Mouse (Mus musculus) cerebellum, postnatal 36 days (tissue): ENCODE results near the gene Htr6.

Experiments used
- DNase-seq, 2 experiments: peaks; one replicate each; pipeline ENCODE4 v3.0.0; 2021 to 2022; ENCODE audit warnings: mixed read lengths in 2 of 2

Gene Htr6

DNA sequence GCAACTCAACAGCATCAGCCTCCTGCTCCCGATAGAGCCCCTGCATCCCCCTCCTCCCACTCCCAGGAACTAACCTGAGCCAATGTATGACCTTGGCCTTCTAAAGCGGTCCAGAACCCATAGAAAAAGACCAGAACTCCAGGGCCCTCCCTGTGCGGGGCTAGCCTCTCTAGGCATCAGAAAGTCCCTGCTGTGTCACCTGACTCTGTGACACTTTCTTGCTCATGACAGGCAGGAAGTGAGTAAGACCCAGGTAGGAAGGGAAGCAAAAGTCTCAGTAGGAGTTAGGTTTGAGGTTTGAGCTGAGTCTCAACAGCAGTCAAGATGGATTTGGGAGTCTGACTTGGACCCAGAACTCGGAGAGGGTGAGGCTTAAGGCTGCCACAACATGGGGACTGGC is 11.6 kb upstream of the Htr6 start:
- no peak for DNase-seq

GRCm38 (mm10) chr4:139086037-139086436 is 10.7 kb upstream of the Htr6 start:
- DNase-seq: peak; percentile 81 to 89

GRCm38 (mm10) chr4:139085337-139085736 is 10.0 kb upstream of the Htr6 start:
- DNase-seq: no peak

DNA sequence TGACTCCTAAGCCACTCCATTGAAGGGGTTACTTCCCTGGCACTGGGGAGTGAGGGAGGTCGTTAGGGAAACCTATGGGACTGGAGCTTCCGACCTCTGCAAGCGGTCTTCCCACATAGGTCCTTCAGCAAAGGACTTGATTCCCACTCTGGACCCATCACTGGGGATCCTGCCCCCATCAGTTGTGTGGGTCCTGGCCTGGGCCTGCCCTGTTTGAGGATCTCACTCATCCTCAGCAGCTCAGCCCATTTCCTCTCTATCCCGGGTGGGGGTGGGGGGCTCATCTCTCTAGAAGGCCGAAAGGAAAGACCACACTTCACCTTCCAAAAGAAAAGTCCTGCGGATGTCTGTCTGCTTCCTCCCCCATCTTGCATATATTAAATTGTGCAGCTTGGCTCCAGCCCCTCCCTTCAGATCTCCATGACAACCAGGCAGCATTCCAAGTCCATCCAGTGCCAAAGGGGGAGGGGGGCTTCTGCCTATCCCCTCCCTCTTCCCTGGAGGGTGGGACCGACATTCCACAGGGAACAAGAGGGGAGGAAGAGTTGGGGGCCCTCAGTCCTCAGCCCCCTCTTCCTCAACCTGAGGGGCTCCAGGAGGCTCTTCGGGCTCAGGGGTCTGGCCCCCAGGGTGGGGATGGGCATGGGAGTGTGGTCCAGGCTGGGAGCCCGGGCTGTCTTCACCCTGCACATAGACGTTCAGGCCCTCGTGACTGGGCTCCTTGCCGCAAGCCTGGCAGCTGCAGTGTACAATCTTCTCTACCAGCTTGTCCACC is 7.6 kb upstream of the Htr6 start:
- DNase-seq: no peak

DNA sequence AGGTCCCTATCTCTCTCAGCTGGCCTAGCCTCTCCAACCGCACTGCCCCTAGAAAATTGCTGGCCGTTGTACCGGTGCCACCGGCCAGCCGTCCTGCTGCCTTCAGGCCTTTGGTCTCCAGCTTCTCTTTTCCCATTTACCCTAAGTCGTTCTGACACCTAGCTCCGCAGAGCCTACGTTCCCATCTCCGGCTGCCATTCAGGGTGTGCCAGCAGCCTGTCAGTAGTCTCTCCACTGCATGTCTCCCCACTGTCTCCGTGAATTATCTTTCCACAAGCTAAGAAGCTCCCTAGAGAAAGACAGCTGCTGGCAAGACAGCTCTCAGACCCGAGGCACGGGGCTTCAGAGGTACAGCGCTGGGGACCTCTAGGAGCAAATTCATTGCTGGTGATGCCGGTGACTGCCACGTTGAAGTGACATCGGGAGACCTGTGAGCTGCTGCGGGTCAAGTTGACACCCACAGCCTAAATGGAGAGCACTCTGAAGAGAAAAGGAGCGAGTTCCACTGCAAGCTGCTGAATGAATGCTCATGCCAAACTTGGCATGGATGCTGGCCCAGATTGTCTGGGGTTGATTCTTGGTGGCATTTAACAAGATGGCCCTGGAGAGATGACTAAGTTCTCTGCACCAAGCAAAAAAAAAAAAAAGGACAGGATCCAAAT is 6.0 kb upstream of the Htr6 start:
- peak; percentile 51 to 59 for DNase-seq

GRCm38 (mm10) chr4:139080259-139080658 is 4.9 kb upstream of the Htr6 start:
- no peak for DNase-seq

GRCm38 (mm10) chr4:139079439-139079838 is 4.1 kb upstream of the Htr6 start:
- no peak for DNase-seq

DNA sequence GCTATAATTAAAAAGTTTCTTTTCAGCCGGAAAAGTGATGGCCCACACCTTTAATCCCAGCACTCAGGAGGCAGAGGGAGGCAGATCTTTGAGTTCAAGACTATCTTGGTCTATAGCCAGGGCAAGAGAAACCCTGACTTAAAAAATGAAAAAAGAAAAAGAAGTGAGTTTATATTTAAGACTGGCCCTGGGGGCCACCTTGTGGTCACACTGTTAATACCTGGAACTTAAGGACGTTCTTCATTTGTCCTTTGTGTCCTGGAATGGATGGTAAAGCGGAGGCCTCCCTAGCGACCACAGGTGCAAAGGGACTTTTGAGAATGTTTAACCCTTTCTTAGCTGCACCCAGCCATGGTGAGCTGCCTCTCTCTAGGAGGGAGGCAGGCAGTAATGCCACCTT is 3.4 kb upstream of the Htr6 start:
- DNase-seq: no peak

- no peak for DNase-seq
These were observed 2.9 kb upstream of the Htr6 start for GRCm38 (mm10) chr4:139078313-139078712.

DNA sequence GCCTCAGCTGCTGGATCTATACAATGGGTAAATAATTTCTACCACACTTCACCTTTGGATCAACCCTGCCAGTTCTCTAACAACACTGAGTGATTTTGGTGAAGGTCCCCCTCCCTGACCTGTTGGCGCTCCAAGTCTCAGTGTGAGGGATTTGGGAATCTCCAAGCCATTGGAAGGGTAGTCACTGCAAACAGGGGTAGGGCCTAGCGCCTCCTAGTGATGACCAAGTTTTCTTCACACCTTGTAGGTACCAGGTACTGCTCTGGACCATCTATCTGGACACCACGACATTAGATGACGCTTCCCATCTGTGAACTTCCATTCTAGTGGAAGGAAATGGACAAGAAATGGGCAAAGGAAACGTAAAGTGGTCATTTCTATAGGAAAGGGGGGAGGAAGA is 545 bp upstream of the Htr6 start:
- no peak for DNase-seq

DNA sequence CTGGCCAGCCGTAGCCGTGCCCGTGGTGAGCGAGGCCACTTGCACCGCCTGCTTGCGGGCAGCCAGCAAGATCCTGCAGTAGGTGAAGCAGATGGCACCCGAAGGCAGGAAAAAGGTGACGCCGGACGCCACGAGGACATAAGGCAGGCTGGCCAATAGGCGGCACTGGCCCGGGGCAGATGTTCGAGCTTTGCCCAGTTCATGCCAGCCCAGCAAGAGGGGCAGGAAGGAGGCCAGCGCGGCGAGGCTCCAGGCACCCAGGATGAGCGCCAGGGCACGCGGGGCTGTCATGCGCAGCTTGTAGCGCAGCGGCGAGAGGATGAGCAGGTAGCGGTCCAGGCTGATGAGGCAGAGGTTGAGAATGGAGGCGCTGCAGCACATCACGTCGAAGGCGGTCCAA is 1.3 kb downstream of the Htr6 start:
- no peak for DNase-seq

DNA sequence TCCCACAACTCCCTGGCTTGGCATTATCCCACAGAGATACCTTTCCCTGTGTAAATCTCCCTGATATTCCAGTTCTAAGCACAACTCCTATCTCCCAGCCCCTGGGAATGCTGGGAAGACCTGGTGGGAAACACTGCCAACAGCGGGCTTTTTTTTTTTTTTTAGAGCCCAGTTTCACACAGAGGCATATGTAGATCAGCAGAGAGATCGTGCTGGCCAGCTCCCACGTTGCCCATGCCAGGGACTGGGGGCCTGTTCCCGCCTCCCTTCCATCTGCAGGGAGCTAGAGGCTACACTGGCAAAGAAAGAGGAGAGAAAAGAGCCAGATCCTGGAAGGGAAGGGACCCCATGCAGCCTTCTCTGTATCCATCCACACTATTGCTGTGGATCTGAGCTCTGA is 7.1 kb downstream of the Htr6 start:
- DNase-seq: no peak

- DNase-seq: no peak
These were observed 10.5 kb downstream of the Htr6 start for GRCm38 (mm10) chr4:139064831-139065230.

- DNase-seq: no peak
These were observed 15.8 kb downstream of the Htr6 start for GRCm38 (mm10) chr4:139059569-139059968.

- DNase-seq: no peak
These were observed 17.3 kb downstream of the Htr6 start for GRCm38 (mm10) chr4:139058029-139058428.

DNA sequence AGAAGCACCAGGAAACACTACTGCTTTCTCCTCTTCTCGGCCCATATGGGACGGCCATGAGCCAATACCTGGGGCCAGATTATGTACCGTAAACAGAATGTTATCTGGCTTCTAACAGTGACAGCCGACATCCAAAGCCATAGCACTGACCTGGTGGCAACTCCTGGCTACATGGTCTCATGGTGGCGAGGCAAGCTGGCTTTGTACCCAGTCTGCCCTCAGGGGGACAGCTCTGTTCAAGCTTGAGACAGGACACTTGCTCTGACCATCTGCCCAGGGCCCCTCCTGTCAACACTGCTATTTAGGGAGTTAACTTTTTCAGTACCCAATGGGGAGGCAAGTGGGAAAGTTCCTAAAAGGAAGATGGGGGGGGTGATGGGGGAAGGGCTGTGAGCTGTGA is 18.1 kb downstream of the Htr6 start:
- DNase-seq: no peak

DNA sequence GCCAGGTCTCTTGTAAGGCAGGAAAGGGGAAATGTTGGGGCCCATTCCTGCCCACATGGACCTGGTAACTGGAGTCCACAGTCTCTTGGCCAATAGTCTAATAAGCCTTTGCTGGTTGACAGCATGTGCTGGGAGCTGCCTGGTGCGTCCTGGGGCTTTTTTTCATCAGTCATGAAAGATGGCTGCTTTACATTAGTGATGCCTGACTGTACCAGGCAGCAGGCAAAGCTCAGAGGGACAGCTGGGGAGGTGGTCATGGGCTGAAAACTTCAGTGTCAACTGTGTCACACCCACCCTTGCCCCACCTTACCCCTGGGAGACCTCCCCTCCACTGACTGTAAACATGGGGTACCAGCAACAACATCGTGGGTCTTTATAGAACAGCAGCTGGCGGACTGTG is 19.6 kb downstream of the Htr6 start:
- no peak for DNase-seq

- DNase-seq: peak; percentile 62 to 70
These were observed 20.0 kb downstream of the Htr6 start for GRCm38 (mm10) chr4:139055336-139055735.

DNA sequence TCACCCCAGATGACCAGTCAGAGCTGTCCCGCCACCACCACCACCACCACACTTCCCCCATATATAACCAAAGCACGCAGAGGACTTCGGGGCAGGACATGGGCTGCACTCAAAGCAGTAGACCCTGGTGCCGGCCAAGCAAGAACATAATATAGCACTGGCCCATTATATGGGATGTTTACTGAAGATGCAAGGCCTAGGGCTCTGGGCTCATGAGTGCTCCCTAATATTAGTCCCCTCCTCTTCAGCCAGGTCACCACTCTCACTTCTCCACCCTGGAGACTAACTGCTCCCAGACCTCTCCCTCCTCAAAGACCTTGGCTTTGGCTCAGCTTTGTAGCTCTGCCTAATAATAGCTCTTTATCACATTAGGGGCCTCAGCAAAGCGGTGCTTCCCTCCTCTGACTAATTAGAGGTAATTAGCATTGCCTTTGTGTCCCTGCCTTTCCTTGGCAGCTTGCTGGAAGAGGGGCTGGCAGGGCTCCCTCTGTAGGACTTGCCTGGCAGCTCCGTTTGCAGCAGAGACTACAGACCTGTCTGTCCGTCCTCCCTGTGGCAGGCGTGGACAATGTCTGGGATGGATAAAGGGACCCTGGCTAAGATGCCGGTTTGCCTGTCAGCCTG is 21.0 kb downstream of the Htr6 start:
- DNase-seq: peak in 1 of 2 experiments; percentile 20

- DNase-seq: no peak
These were observed 22.0 kb downstream of the Htr6 start for GRCm38 (mm10) chr4:139053391-139053790.

GRCm38 (mm10) chr4:139052796-139053195 is 22.6 kb downstream of the Htr6 start:
- no peak for DNase-seq

DNA sequence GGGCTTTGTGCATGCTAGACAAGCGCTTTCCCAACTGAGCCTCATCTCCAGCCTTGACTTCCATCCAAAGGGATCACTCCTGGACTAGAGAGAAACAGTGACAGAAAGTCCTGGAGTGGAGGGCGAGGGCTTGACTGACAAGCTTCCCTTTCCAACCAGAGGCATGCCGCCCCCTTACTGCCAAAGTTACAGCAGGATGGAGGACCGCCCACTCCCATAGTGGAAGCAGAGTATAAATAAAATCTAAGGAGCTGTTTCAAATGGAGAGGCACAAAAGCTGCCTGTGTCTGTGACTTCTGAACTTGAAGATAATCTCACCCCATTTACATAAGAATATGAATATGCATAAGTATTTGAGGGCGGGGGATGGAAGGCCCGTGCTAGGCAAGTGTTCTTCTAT is 26.9 kb downstream of the Htr6 start:
- DNase-seq: no peak

DNA sequence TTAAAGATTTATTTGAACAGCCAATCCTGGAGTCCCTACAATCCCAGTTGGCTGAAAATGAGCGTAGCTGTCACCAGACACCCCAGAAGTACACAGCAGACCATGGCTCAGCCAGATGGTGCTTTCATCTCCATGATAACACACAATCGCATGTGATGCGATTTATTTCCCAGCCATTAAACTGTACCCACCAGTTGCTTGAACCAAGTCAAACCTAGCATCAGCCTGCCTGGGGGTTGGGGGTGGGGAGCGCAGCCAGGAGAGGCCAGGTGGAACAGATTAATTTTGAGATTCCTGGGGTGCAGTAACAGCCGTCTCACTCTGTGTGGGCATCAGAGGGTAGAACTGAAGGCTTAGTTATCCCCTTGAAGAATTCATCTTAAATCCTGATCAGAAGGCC is 29.0 kb downstream of the Htr6 start:
- DNase-seq: no peak

GRCm38 (mm10) chr4:139044566-139044965 is 30.8 kb downstream of the Htr6 start:
- no peak for DNase-seq
